Mouse (Mus musculus): ENCODE results near the gene Fgfr2.

DNA sequence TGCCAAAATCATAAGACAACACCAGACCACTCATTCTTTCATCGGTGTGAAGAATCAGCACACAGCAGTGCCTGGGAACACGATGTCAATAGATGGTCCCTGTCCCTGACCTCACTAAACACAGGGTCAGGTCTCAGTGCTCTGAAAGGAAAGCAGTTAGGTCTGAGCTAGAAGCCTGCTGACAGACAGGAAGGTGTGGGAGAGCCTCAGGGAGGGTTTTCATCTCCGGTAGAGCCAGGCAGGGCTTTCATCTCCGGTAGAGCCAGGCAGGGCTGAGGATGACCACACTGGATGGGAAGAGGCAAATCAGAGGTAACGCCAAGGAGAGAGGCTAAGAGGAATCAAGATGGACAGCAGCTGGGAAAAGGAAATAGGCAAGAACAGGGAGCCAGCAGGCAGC, 758.6 kb downstream of the Fgfr2 start:
- no peak for TF ChIP-seq MAFK (IDR thresholded peaks at IDR 0.05; ENCODE audit: insufficient read depth, low read depth, low read length)
- TF ChIP-seq ZC3H11A (IDR thresholded peaks at IDR 0.05; ENCODE audit: borderline replicate concordance, low read depth, low read length) = no peak
- no peak for TF ChIP-seq ZNF384 (IDR thresholded peaks at IDR 0.05; ENCODE audit: low read depth, low read length)
